Mouse (Mus musculus): ENCODE measurements around the gene Slc37a3.

GRCm38 (mm10) chr6:39347880-39348814, 29.3 kb downstream of the Slc37a3 start:
- TF ChIP-seq POLR2A (IDR thresholded peaks at IDR 0.05; ENCODE audit: borderline replicate concordance, insufficient read depth, low read length) (no peak), CTCF (IDR thresholded peaks at IDR 0.05; ENCODE audit: borderline replicate concordance, insufficient read depth, low read depth, low read length) (no peak)

All from cerebellum, adult 2 months (tissue).